Mouse (Mus musculus) heart, adult 2 months (tissue): ENCODE measurements around the gene Anxa7. TPM values are rescaled to one million over a fixed set of nuclear protein-coding genes. Genes with fewer than 3 reads are reported as not detected.
A peak's percentile ranks its signal among the peaks of the same experiment; 100 is the strongest.

Experiments
- DNase-seq, 2 experiments: peaks; one replicate each; pipeline ENCODE4 v3.0.0; 2021
- H3K27ac ChIP-seq: fragments of 200-600 bp; 2 replicates; pipeline ENCODE4 v1.8.1; 2022
- H3K27me3 ChIP-seq: fragments of 200-500 bp; 2 replicates; pipeline ENCODE4 v1.6.1; 2012; ENCODE audit warnings: mild to moderate bottlenecking, low read length, inconsistent platforms, mixed read lengths; ENCODE audit not compliant: control insufficient read depth, insufficient read depth
- H3K36me3 ChIP-seq: fragments of 200-500 bp; 2 replicates; pipeline ENCODE4 v1.6.1; 2012; ENCODE audit warnings: low read length, inconsistent platforms; ENCODE audit not compliant: control insufficient read depth, insufficient read depth
- H3K4me1 ChIP-seq: fragments of 200-500 bp; 2 replicates; pipeline ENCODE4 v1.6.1; 2011; ENCODE audit warnings: low read length; ENCODE audit not compliant: control insufficient read depth, insufficient read depth
- H3K4me3 ChIP-seq: fragments of 200-600 bp; 2 replicates; pipeline ENCODE4 v1.8.1; 2022
- H3K79me2 ChIP-seq: fragments of 200-500 bp; replicated peaks from 2 replicates; pipeline ENCODE4 v1.6.1; 2012; ENCODE audit warnings: mild to moderate bottlenecking, inconsistent platforms, low read length, moderate library complexity, mixed read lengths; ENCODE audit not compliant: control insufficient read depth, insufficient read depth
- H3K9ac ChIP-seq: fragments of 200-500 bp; 2 replicates; pipeline ENCODE4 v1.6.1; 2012; ENCODE audit warnings: low read depth, mild to moderate bottlenecking, control low read depth, inconsistent platforms, low read length, mixed read lengths
- CTCF ChIP-seq: fragments of 200-600 bp; IDR thresholded peaks from 2 replicates; pipeline ENCODE4 v1.8.1; 2022; ENCODE audit warnings: antibody characterized with exemption, mild to moderate bottlenecking, moderate library complexity
- EP300 ChIP-seq: fragments of 200-500 bp; IDR thresholded peaks from 2 replicates; pipeline ENCODE4 v1.6.1; 2011; ENCODE audit warnings: low read depth, low read length, control low read depth; ENCODE audit not compliant: insufficient read depth
- POLR2A ChIP-seq: fragments of 200-500 bp; IDR thresholded peaks from 2 replicates; pipeline ENCODE4 v1.6.1; 2011; ENCODE audit warnings: mild to moderate bottlenecking, low read depth, low read length, control low read depth; ENCODE audit not compliant: insufficient read depth
- WGBS: fragments of 180-500 bp; shearing (Covaris S2); methylation state at CpG from one replicate; pipeline ENCODE4 v1.1.7; 2018; 5-methylcytosine and 5-hydroxymethylcytosine counted together
- intact Hi-C: fragments of 180-260 bp; cut with DNase I; formaldehyde crosslinking; loops from one replicate; pipeline ENCODE4 v1.15.1; 2025
- polyA plus RNA-seq: library from polyadenylated mRNA; depleted of rRNA; stranded (reverse); fragments of >200 nt; gene quantifications from 2 replicates; pipeline ENCODE4 v1.2.3, GENCODE M21; 2012
- total RNA-seq, 2 experiments: library from RNA; stranded (reverse); gene quantifications; 2 replicates each; pipeline ENCODE4 v1.2.3; 2021

Anxa7 gene
- total and polyA plus RNA-seq, 3 experiments = 49.3 to 55.1 (median 55.1) TPM

- H3K27me3 ChIP-seq = no peaks in the 10 kb centered on the region
- H3K4me3 ChIP-seq = peak overlapping the region; percentile 18; the same call in 1 of the 2 replicates
- H3K79me2 ChIP-seq = no peaks in the 10 kb centered on the region
- no peak overlapping the region for H3K27ac ChIP-seq
- H3K4me1 ChIP-seq = peaks cover 2% of the 10 kb centered on the region
- 16% methylated on average over 2 of the region's 2 CpGs for WGBS
- H3K36me3 ChIP-seq = no peaks in the 10 kb centered on the region
- DNase-seq = no peak
- no peak overlapping the region for H3K9ac ChIP-seq
- TF ChIP-seq POLR2A (no peak), CTCF (no peak), EP300 (no peak)
- intact Hi-C loops = no loop called here
These were observed 28.6 kb downstream of the Anxa7 start for GRCm38 (mm10) chr14:20451302-20451701.

GRCm38 (mm10) chr14:20447209-20447608, 32.7 kb downstream of the Anxa7 start:
- TF ChIP-seq POLR2A = no peak
- TF ChIP-seq CTCF = no peak
- TF ChIP-seq EP300 = no peak
- Histone ChIP-seq H3K27me3 (no peaks in the 10 kb centered on the region), H3K4me1 (peaks cover 2% of the 10 kb centered on the region), H3K27ac (no peak overlapping the region), H3K4me3 (no peak overlapping the region), H3K36me3 (no peaks in the 10 kb centered on the region), H3K79me2 (no peaks in the 10 kb centered on the region), H3K9ac (no peak overlapping the region)
- intact Hi-C loops = no loop called here
- 37% methylated on average over 12 of the region's 12 CpGs for WGBS
- no peak for DNase-seq

GRCm38 (mm10) chr14:20442252-20442651, 37.7 kb downstream of the Anxa7 start:
- intact Hi-C loops = no loop called here
- Histone ChIP-seq H3K27me3 (no peaks in the 10 kb centered on the region), H3K79me2 (no peaks in the 10 kb centered on the region), H3K27ac (no peak overlapping the region), H3K4me1 (no peaks in the 10 kb centered on the region), H3K4me3 (no peak overlapping the region), H3K9ac (no peak overlapping the region), H3K36me3 (no peaks in the 10 kb centered on the region)
- 63% methylated on average over 17 of the region's 17 CpGs for WGBS
- no peak for DNase-seq
- TF ChIP-seq CTCF = no peak
- TF ChIP-seq EP300 = no peak
- TF ChIP-seq POLR2A = no peak

GRCm38 (mm10) chr14:20436976-20437375, 43.0 kb downstream of the Anxa7 start:
- H3K36me3 ChIP-seq = no peaks in the 10 kb centered on the region
- no peak overlapping the region for H3K9ac ChIP-seq
- H3K27ac ChIP-seq = no peak overlapping the region
- no peaks in the 10 kb centered on the region for H3K27me3 ChIP-seq
- intact Hi-C loops = no loop called here
- WGBS = 65% methylated on average over 6 of the region's 6 CpGs
- no peak overlapping the region for H3K4me3 ChIP-seq
- no peak for DNase-seq
- TF ChIP-seq POLR2A (no peak), CTCF (no peak), EP300 (no peak)
- no peaks in the 10 kb centered on the region for H3K4me1 ChIP-seq
- H3K79me2 ChIP-seq = no peaks in the 10 kb centered on the region

- no peaks in the 10 kb centered on the region for H3K4me1 ChIP-seq
- H3K27me3 ChIP-seq = no peaks in the 10 kb centered on the region
- no peaks in the 10 kb centered on the region for H3K36me3 ChIP-seq
- no peak overlapping the region for H3K4me3 ChIP-seq
- H3K79me2 ChIP-seq = no peaks in the 10 kb centered on the region
- DNase-seq = no peak
- H3K9ac ChIP-seq = no peak overlapping the region
- intact Hi-C loops = no loop called here
- H3K27ac ChIP-seq = no peak overlapping the region
- TF ChIP-seq CTCF = no peak
- no peak for TF ChIP-seq POLR2A
- no peak for TF ChIP-seq EP300
- WGBS = 88% methylated on average over 4 of the region's 4 CpGs
These were observed 47.5 kb downstream of the Anxa7 start for GRCm38 (mm10) chr14:20432420-20432819.

- Histone ChIP-seq H3K27ac (no peak overlapping the region), H3K27me3 (no peaks in the 10 kb centered on the region), H3K79me2 (no peaks in the 10 kb centered on the region), H3K9ac (no peak overlapping the region), H3K36me3 (no peaks in the 10 kb centered on the region), H3K4me1 (no peaks in the 10 kb centered on the region), H3K4me3 (no peak overlapping the region)
- intact Hi-C loops = no loop called here
- 36% methylated on average over 6 of the region's 6 CpGs for WGBS
- TF ChIP-seq CTCF (no peak), EP300 (no peak), POLR2A (no peak)
- DNase-seq = no peak
These were observed 48.2 kb downstream of the Anxa7 start for GRCm38 (mm10) chr14:20431726-20432125.
